Mouse (Mus musculus) testis, postnatal 14 days (tissue): Measurements from ENCODE around the gene Isoc2a.

Experiments
- DNase-seq: peaks from one replicate; pipeline ENCODE4 v3.0.0; 2021; ENCODE audit warnings: low spot score

The Isoc2a gene

GRCm38 (mm10) chr7:4940068-4940479 lies 63.1 kb downstream of the Isoc2a start:
- DNase-seq = no peak

GRCm38 (mm10) chr7:4942673-4943072 lies 65.7 kb downstream of the Isoc2a start:
- DNase-seq = no peak

- peak; percentile 82 for DNase-seq
Observed at GRCm38 (mm10) chr7:4943223-4943815, 66.4 kb downstream of the Isoc2a start.
